Mouse (Mus musculus): ENCODE measurements around the gene Atg9b.
A peak's percentile ranks its signal among the peaks of the same experiment; 100 is the strongest.

Atg9b gene

GRCm38 (mm10) chr5:24391864-24392263, at the start of gene Atg9b:
Atg9b (minus strand) TSS chr5:24392143.
- DNase-seq, result peak; percentile 48

GRCm38 (mm10) chr5:24441187-24441586, 49.2 kb upstream of the Atg9b start:
- no peak for DNase-seq

GRCm38 (mm10) chr5:24433993-24434392, 42.0 kb upstream of the Atg9b start:
- no peak for DNase-seq

- DNase-seq, result no peak
Measured at GRCm38 (mm10) chr5:24428596-24428995, 36.7 kb upstream of the Atg9b start.

- DNase-seq, result peak; percentile 51
Measured at GRCm38 (mm10) chr5:24427981-24428402, 36.0 kb upstream of the Atg9b start.

GRCm38 (mm10) chr5:24427285-24427633, 35.3 kb upstream of the Atg9b start:
- DNase-seq, result peak; percentile 36

- DNase-seq, result peak; percentile 54
Measured at GRCm38 (mm10) chr5:24426556-24427284, 34.8 kb upstream of the Atg9b start.

GRCm38 (mm10) chr5:24426037-24426432, 34.1 kb upstream of the Atg9b start:
- no peak for DNase-seq

GRCm38 (mm10) chr5:24425421-24426036, 33.6 kb upstream of the Atg9b start:
- peak; percentile 70 for DNase-seq

GRCm38 (mm10) chr5:24424861-24425411, 33.0 kb upstream of the Atg9b start:
- peak; percentile 80 for DNase-seq

GRCm38 (mm10) chr5:24424004-24424781, 32.2 kb upstream of the Atg9b start:
- DNase-seq, result no peak

GRCm38 (mm10) chr5:24423129-24424003, 31.4 kb upstream of the Atg9b start, which contains the start of the genes Cdk5 and Slc4a2:
Cdk5 (minus strand) TSS chr5:24423530.
Slc4a2 (plus strand) TSS chr5:24423837.
- DNase-seq, result peak; percentile 99

GRCm38 (mm10) chr5:24420381-24420780, 28.4 kb upstream of the Atg9b start:
- no peak for DNase-seq

GRCm38 (mm10) chr5:24417587-24417986, 25.6 kb upstream of the Atg9b start:
- no peak for DNase-seq

- peak; percentile 81 for DNase-seq
Measured at GRCm38 (mm10) chr5:24416222-24416736, 24.3 kb upstream of the Atg9b start.

GRCm38 (mm10) chr5:24413938-24414337, 22.0 kb upstream of the Atg9b start:
- no peak for DNase-seq

GRCm38 (mm10) chr5:24413042-24413693, 21.2 kb upstream of the Atg9b start, which contains the start of gene Asic3:
Asic3 (plus strand) TSS chr5:24413392.
- no peak for DNase-seq

- DNase-seq, result no peak
Measured at GRCm38 (mm10) chr5:24412063-24412462, 20.1 kb upstream of the Atg9b start.

- DNase-seq, result no peak
Measured at GRCm38 (mm10) chr5:24409466-24409865, 17.5 kb upstream of the Atg9b start.

GRCm38 (mm10) chr5:24408651-24409050, 16.7 kb upstream of the Atg9b start:
- peak; percentile 44 for DNase-seq

GRCm38 (mm10) chr5:24405389-24405876, 13.5 kb upstream of the Atg9b start:
- no peak for DNase-seq
